Mouse (Mus musculus) liver, adult 2 months (tissue): ENCODE results near the gene Phkb.

Experiments used
- CTCF ChIP-seq: fragments of 200-500 bp; IDR thresholded peaks from 2 replicates; pipeline ENCODE4 v1.5.1; 2011; ENCODE audit warnings: low read depth, low read length, control low read depth
- POLR2A ChIP-seq: fragments of 200-500 bp; IDR thresholded peaks from 2 replicates; pipeline ENCODE4 v1.6.1; 2011; ENCODE audit warnings: low read length, control low read depth; ENCODE audit not compliant: insufficient read depth; ENCODE audit errors: extremely low read depth

- TF ChIP-seq POLR2A, result no peak
- no peak for TF ChIP-seq CTCF
These were observed 673 bp upstream of the Phkb start for GRCm38 (mm10) chr8:85839916-85840656.
